Mouse (Mus musculus): Measurements from ENCODE around the gene Smim4. TPM values are rescaled to one million over a fixed set of nuclear protein-coding genes. Genes with fewer than 3 reads are reported as not detected.

Smim4 gene
- polyA plus RNA-seq, 1 experiment from 2014 or later = 59.3 TPM

DNA sequence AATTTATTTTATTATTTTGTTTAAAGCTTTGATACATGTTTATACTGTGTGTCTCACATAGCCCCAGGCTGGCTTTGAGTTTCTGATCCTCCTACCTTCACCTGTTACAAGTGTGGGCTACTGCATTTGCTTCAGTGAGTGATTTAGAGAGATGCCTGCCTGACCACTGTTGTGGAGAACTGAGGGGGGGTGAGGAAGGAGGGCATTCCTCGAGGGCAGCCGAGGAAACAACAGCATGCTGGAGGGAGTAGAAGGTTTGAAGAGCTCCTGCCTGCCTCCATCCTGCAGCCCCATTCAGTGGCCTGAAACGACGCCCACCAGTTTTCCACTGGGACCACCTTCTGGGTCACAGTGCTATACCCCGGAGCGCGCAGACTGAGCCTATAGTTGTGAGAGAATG is 36.7 kb upstream of the Smim4 start:
- H3K4me2 ChIP-seq = no peak overlapping the region
- WGBS = 46% methylated on average over 7 of the region's 7 CpGs
- ATAC-seq (ENCODE audit: low FRiP score, low read depth) = no peak
- no peak overlapping the region for H3K9ac ChIP-seq
- H3K36me3 ChIP-seq = peaks cover 2% of the 10 kb centered on the region; the same call in 1 of the 2 replicates
- no peaks in the 10 kb centered on the region for H3K9me3 ChIP-seq
- no peak overlapping the region for H3K27ac ChIP-seq (replicated peaks)
- H3K4me1 ChIP-seq (replicated peaks) = peaks cover 18% of the 10 kb centered on the region
- H3K4me3 ChIP-seq = no peak overlapping the region
- H3K27me3 ChIP-seq = no peaks in the 10 kb centered on the region

DNA sequence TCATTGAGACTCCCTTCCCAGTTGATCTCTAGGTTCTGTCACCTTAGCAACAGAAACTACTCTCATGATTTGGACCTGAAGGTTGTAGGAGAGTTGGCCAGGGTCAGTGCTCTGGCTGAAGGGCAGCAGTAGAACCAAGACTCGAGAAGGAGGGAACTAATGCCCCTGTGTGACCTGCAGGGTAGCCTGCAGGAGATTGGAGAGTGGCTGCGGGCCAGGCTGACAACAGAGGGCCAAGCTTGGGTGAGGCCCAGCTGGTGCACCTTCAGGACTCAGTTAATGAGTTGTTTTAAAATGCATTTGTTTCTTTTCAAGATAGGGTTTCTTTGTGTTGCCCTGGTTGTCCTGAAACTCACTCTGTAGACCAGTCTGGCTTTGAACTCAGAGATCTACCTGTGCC is 36.3 kb upstream of the Smim4 start:
- 68% methylated on average over 2 of the region's 2 CpGs for WGBS
- no peak overlapping the region for H3K4me2 ChIP-seq
- no peak for ATAC-seq (ENCODE audit: low FRiP score, low read depth)

DNA sequence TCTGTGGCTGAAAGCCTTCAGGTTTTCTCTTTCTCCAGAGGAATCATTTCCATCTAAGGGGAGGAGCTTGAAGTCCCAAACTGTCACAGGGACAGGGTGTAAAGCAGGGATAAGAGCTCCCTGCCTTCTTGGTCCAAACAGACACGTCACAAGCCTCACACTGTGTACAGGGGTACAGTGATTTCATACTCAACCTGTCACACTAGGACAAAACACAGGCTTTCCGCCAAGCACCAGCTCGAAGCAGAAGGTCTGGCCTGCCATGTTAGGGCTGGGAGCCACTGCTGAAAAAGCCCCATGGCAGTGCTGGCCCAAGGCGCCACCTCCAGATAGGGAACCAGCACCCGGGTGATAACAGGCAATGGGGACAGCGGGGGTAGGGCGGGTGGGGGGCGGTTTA is 35.3 kb upstream of the Smim4 start:
- 80% methylated on average over 8 of the region's 8 CpGs for WGBS

More for the DNA sequence above, 36.3 kb upstream of the Smim4 start:
- H3K27ac ChIP-seq (replicated peaks) = no peak overlapping the region
- no peaks in the 10 kb centered on the region for H3K9me3 ChIP-seq
- H3K4me3 ChIP-seq = no peak overlapping the region
- no peak overlapping the region for H3K9ac ChIP-seq
- peaks cover 18% of the 10 kb centered on the region for H3K4me1 ChIP-seq (replicated peaks)
- H3K36me3 ChIP-seq = no peaks in the 10 kb centered on the region
- H3K27me3 ChIP-seq = no peaks in the 10 kb centered on the region

DNA sequence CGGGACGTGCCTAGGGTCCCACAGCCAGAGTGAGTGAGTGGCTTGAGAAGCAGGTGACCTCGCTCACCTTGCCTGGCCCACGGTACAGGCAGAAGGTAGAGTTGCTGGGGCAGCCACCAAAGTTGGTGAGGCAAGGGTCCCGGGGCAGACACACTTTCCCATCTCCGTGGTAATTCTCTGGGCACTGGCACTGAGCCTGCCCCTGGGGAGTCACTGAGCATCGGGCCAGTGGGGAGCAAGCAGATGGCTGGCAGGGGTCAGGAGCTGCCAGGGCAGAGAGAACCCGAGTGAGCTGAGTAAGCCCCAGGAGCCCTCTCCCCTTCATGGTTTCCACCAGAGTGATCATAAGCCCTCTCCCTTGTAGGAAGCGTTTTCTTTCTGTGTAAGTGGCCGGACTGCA is 32.9 kb upstream of the Smim4 start:
- WGBS = 64% methylated on average over 10 of the region's 10 CpGs

More for the DNA sequence above, 35.3 kb upstream of the Smim4 start:
- Histone ChIP-seq H3K9me3 (no peaks in the 10 kb centered on the region), H3K36me3 (no peaks in the 10 kb centered on the region), H3K9ac (no peak overlapping the region), H3K27ac (replicated peaks) (no peak overlapping the region), H3K4me3 (no peak overlapping the region), H3K27me3 (no peaks in the 10 kb centered on the region), H3K4me1 (replicated peaks) (peaks cover 18% of the 10 kb centered on the region), H3K4me2 (no peak overlapping the region)
- no peak for ATAC-seq (ENCODE audit: low FRiP score, low read depth)

DNA sequence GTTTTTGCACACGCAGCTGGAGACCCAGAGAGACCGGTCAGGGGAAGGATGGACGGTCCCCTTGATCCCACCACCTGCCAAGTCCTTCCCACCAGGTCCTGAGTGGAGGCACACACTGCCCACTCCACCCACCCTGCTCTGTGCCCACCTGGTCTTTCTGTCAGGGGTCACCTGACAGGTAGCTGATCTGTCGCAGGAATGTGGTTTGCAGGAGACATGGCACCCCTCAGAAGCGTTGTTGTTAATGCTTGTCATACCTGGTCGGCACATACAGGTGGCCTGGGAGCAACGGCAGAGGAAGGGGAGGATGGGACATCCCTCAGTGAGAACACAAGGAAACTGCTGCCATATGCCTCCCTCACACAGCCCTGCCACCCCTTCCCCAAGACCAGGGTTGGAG is 32.4 kb upstream of the Smim4 start:
- no peak overlapping the region for H3K4me2 ChIP-seq
- H3K36me3 ChIP-seq = no peaks in the 10 kb centered on the region
- no peak overlapping the region for H3K4me3 ChIP-seq
- H3K27me3 ChIP-seq = no peaks in the 10 kb centered on the region
- no peak for ATAC-seq (ENCODE audit: low FRiP score, low read depth)
- no peak overlapping the region for H3K9ac ChIP-seq
- no peaks in the 10 kb centered on the region for H3K9me3 ChIP-seq
- H3K27ac ChIP-seq (replicated peaks) = no peak overlapping the region
- H3K4me1 ChIP-seq (replicated peaks) = peaks cover 6% of the 10 kb centered on the region; the same call in 1 of the 2 replicates
- WGBS = 90% methylated on average over 7 of the region's 7 CpGs

More for the DNA sequence above, 32.9 kb upstream of the Smim4 start:
- Histone ChIP-seq H3K27me3 (no peaks in the 10 kb centered on the region), H3K36me3 (no peaks in the 10 kb centered on the region), H3K27ac (replicated peaks) (no peak overlapping the region), H3K4me2 (no peak overlapping the region), H3K9me3 (no peaks in the 10 kb centered on the region), H3K9ac (no peak overlapping the region), H3K4me3 (no peak overlapping the region), H3K4me1 (replicated peaks) (peaks cover 11% of the 10 kb centered on the region; the same call in 1 of the 2 replicates)
- ATAC-seq (ENCODE audit: low FRiP score, low read depth) = 0 out of 2 replicates have a peak, but pooled peaks have one; percentile 24

DNA sequence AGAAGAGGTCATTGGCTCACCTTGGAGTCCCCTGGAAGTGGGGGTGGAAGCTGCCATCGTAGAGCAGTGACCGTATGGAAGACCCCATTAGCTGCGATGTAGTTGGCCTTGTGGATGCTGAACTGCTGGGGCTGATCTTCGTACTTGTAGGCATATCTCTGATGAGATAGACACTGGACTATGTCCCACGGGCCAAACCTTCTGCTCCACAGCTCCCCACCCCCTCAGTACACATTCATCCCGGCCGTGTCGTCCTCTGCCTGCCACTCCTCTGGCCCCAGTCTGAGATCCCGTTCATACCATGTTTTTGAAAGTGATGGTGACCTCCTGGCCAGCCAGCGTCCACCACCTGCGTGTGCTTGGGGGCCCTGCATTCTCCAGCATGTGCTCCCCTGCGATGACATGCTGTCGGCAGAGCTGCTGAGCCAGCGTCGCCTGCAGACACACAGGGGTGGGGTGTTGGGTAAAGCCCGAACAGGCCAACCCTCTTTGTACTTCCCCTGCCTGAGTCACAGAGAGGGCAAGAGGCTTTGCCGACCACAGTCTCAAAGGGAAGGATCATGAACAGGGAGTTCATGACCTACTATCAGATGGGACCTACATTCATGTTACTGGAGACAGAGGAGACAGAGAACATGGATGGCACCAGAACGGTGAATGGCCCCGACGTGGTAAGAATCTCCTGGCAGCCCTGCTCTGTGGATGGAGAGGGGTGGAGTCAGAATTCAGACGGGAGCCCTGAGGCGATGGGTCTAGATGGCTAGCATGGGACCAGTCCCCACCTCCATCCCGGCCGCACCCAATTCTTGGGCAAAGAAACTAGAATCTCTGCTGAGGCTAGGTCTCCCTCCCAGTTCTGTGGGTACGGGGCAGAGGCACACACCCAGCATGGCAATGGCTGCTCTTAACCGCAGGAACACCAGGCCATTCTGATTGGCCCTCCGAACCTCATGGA is 31.7 kb upstream of the Smim4 start:
- H3K4me3 ChIP-seq = no peak overlapping the region
- no peak overlapping the region for H3K27ac ChIP-seq (replicated peaks)
- ATAC-seq (ENCODE audit: low FRiP score, low read depth) = no peak
- no peak overlapping the region for H3K4me2 ChIP-seq
- H3K27me3 ChIP-seq = no peaks in the 10 kb centered on the region
- no peak overlapping the region for H3K9ac ChIP-seq
- H3K4me1 ChIP-seq (replicated peaks) = 0 out of 2 replicates have a peak, but pooled peaks cover under 1% of the 10 kb centered on the region
- WGBS = 79% methylated on average over 27 of the region's 27 CpGs
- no peaks in the 10 kb centered on the region for H3K36me3 ChIP-seq
- no peaks in the 10 kb centered on the region for H3K9me3 ChIP-seq

DNA sequence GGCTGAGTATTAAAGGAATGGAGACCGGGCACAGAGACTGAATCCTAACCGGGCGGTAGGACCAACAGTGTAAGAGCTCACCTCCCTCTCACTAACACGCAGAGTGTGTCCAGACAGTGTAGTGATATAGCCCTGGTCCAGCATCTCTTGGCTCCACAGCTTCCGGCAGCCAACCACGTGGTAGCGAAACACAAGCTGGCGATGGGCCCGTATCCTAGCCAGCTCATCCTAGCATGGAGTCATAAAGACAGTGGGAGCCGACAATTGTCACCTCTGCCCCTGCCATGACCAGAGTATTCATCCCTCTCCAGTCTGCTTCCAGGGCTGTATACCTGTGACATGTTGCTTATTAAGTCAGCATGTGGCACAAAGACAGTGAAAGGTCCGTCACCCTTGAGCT is 16.9 kb upstream of the Smim4 start:
- Histone ChIP-seq H3K27ac (replicated peaks) (no peak overlapping the region), H3K4me2 (no peak overlapping the region), H3K4me3 (no peak overlapping the region), H3K4me1 (replicated peaks) (no peaks in the 10 kb centered on the region), H3K36me3 (no peaks in the 10 kb centered on the region; the same call in 1 of the 2 replicates), H3K9ac (no peak overlapping the region), H3K27me3 (no peaks in the 10 kb centered on the region), H3K9me3 (no peaks in the 10 kb centered on the region)
- no peak for ATAC-seq (ENCODE audit: low FRiP score, low read depth)
- 89% methylated on average over 11 of the region's 11 CpGs for WGBS

DNA sequence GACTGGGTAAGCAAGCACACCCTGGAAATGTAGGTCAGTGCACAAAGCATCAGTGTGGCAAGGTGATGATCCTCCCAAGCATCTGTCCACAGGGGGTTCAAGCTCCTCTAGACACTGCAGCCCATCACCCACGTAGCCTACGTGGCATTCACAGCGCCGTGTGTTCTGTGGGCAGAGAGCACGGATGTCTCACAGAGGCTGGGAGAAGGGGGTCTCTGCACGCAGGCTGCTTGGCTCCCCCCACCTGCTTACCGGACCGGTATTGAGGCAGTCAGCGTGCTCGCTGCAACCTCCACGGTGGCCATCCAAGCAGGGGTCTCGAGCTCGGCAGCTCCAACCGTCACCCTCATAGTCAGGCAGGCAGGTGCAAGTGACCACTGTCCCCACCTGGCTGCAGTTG is 12.3 kb upstream of the Smim4 start:
- WGBS = 95% methylated on average over 14 of the region's 14 CpGs

DNA sequence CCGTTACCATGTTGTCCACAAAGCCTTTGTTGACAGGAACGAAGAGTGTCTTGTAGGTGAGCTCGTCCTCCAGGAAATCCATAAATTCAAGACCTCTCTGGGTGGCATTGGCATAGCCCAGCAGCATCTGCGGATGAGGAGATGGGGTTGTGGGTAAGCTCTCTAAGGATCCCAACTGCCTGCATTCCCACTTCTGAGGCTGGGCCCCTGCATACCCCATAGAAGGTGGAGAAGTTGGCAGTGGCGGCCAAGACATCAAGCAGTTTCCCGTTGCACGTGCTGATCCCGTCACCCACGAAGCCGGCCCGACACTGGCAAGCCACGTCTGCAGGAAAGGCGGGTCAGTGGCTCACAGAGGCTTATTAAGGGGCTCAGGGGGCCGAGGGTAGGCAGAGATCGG is 11.4 kb upstream of the Smim4 start:
- Histone ChIP-seq H3K4me2 (no peak overlapping the region), H3K4me1 (replicated peaks) (peaks cover 5% of the 10 kb centered on the region), H3K36me3 (peaks cover 30% of the 10 kb centered on the region), H3K9me3 (no peaks in the 10 kb centered on the region), H3K9ac (no peak overlapping the region), H3K27ac (replicated peaks) (no peak overlapping the region), H3K27me3 (no peaks in the 10 kb centered on the region), H3K4me3 (no peak overlapping the region)
- 93% methylated on average over 15 of the region's 15 CpGs for WGBS
- ATAC-seq (ENCODE audit: low FRiP score, low read depth) = no peak

More for the DNA sequence above, 12.3 kb upstream of the Smim4 start:
- H3K9me3 ChIP-seq = no peaks in the 10 kb centered on the region
- H3K4me2 ChIP-seq = no peak overlapping the region
- no peak overlapping the region for H3K9ac ChIP-seq
- H3K4me3 ChIP-seq = no peak overlapping the region
- peaks cover 5% of the 10 kb centered on the region for H3K4me1 ChIP-seq (replicated peaks)
- ATAC-seq (ENCODE audit: low FRiP score, low read depth) = no peak
- H3K36me3 ChIP-seq = peaks cover 22% of the 10 kb centered on the region
- no peaks in the 10 kb centered on the region for H3K27me3 ChIP-seq
- H3K27ac ChIP-seq (replicated peaks) = no peak overlapping the region

DNA sequence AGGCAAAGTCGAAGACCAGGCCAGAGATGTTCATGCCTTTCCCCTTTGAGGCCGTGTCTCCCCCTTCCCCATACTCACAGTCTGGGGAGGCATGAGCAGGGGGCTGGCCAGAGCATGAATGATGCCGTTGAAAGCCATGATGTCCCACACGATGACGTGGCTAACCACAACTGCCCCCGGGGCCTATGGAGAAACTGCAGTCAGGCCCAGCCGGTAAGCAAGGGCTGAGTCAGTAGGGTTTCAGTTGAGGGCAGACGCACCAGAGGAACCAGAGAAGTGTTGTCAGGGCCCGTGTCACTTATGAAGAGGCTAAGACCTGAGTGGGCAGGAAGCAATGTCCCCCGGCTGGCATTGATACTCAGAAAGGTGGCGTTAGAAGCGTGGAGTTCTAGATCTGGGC is 10.9 kb upstream of the Smim4 start:
- Histone ChIP-seq H3K4me3 (no peak overlapping the region), H3K27ac (replicated peaks) (no peak overlapping the region), H3K4me1 (replicated peaks) (peaks cover 5% of the 10 kb centered on the region), H3K27me3 (no peaks in the 10 kb centered on the region), H3K9me3 (no peaks in the 10 kb centered on the region), H3K36me3 (peaks cover 30% of the 10 kb centered on the region), H3K4me2 (no peak overlapping the region), H3K9ac (no peak overlapping the region)
- no peak for ATAC-seq (ENCODE audit: low FRiP score, low read depth)
- WGBS = 94% methylated on average over 12 of the region's 12 CpGs

DNA sequence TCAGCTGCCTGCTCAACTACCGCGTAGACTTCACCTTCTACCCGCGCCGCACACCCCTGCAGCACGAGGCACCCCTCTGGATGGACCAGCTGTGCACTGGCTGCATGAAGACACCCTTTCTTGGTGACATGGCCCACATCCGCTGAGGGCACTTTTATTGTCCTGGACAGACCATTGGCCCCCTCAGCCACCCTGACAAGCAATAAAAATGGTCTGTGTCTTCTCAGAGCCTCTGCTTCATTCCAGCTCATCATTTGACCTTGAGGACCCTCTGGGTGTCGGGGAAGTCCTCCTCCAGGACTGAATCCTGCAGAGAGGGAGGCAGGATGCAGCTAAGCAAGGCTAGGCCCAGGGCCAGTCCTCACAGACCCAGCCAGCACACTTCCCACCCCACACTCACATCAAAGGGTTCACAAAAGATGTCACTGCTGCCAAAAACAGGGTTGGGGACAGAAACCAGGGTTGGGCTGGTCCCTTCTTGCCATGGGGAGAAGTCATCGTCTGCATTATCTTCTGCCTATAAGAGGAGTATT is 10.2 kb upstream of the Smim4 start:
- H3K4me2 ChIP-seq = no peak overlapping the region
- no peaks in the 10 kb centered on the region for H3K27me3 ChIP-seq
- H3K4me1 ChIP-seq (replicated peaks) = peaks cover 12% of the 10 kb centered on the region
- H3K9ac ChIP-seq = no peak overlapping the region
- H3K9me3 ChIP-seq = no peaks in the 10 kb centered on the region
- no peak overlapping the region for H3K27ac ChIP-seq (replicated peaks)
- no peak overlapping the region for H3K4me3 ChIP-seq
- peaks cover 30% of the 10 kb centered on the region for H3K36me3 ChIP-seq
- 93% methylated on average over 9 of the region's 9 CpGs for WGBS
- no peak for ATAC-seq (ENCODE audit: low FRiP score, low read depth)

DNA sequence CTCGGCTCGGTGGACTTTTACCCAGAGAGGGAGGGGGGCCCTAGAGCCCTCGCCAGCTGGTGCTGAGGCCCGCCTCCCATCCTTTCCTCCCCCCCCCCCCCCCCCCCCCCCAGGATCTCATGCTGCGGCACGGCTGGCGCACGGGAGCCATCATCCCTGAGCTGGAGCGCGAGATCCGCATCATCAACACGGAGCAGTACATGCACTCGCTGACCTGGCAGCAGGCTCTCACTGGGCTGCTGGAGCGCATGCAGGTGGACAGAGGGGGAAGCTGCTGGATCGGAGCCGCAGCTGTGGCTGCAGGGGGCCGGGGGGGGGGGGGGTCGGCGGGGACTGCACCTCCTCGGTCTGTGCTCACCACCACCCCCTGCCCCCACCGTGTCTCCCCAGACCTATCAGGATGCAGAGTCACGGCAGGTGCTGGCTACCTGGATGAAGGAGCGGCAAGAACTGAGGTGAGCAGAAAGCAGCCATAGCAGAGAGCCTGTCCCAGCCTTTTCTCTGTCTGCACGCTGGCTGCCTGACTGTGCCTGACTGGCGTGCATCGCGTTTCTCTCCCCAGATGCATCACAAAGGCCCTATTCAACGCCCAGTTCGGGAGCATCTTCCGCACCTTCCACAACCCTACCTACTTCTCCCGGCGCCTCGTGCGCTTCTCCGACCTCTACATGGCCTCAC is 9.6 kb upstream of the Smim4 start:
- Histone ChIP-seq H3K36me3 (peaks cover 30% of the 10 kb centered on the region), H3K9me3 (no peaks in the 10 kb centered on the region), H3K4me1 (replicated peaks) (peaks cover 18% of the 10 kb centered on the region), H3K27me3 (no peaks in the 10 kb centered on the region), H3K9ac (no peak overlapping the region), H3K4me2 (no peak overlapping the region), H3K4me3 (no peak overlapping the region), H3K27ac (replicated peaks) (no peak overlapping the region)
- ATAC-seq (ENCODE audit: low FRiP score, low read depth) = no peak
- 81% methylated on average over 23 of the region's 35 CpGs for WGBS
